Mouse (Mus musculus): ENCODE data around the gene Slc39a1.

GRCm38 (mm10) chr3:90255784-90256353 is 7.9 kb downstream of the Slc39a1 start:
- TF ChIP-seq POLR2A (IDR thresholded peaks at IDR 0.05; ENCODE audit: insufficient read depth, low read depth, low read length) (no peak), CTCF (IDR thresholded peaks at IDR 0.05) (no peak), EP300 (IDR thresholded peaks at IDR 0.05; ENCODE audit: insufficient read depth, low read depth, low read length) (no peak)
